ENCODE assay signal across 29 mouse cellular contexts in the genomic region with DNA sequence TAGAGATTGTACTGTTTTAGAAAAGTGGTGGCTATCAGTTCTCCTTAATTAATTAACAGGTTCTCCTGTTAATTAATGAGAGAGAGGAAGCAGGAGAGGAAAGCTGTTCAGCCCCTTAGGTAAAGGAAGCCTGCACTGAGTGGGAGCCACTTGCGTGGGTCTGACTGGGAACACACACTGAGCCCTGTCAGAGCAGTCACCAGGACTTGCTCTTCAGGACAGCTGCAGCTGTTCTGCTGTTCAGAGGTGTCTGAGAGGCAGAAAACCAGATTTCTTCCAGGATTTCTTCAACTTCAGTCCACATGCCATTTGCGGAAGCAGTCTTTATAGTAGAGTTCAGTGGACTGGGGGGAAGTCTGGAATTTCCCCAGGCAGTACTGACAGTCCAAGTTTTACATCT. TPM values are rescaled to one million over a fixed set of nuclear protein-coding genes. Genes with fewer than 3 reads are reported as not detected.
DNase-seq lines count a peak whose midpoint lies in the region; ATAC-seq and TF ChIP-seq lines count a peak whose summit lies in the region.
"Had no signal": no experiment of that assay in that cellular context is flagged by ENCODE, and none has a peak within 500 bp of the region (broad histone marks: within the 10 kb centered on the region; RNA-seq: fewer than 3 reads in every experiment).

No protein-coding gene starts in this region.

- no peaks in the 10 kb centered on the region for H3K36me3 ChIP-seq in heart, embryonic 15.5 days
- H3K36me3 ChIP-seq in kidney, postnatal 0 days (ENCODE audit: insufficient read depth, low read length), result no peaks in the 10 kb centered on the region
- H3K36me3 ChIP-seq: embryonic facial prominence, embryonic 12.5 days; forebrain, embryonic 10.5 days; forebrain, embryonic 15.5 days; hindbrain, embryonic 10.5 days; hindbrain, embryonic 15.5 days; limb, embryonic 13.5 days; neural tube, embryonic 15.5 days; stomach, embryonic 15.5 days had no signal

- no peak overlapping the region for H3K27ac ChIP-seq in heart, embryonic 15.5 days
- peak overlapping the region; percentile 47; the same call in 1 of the 2 replicates for H3K27ac ChIP-seq in kidney, postnatal 0 days
- H3K27ac ChIP-seq: embryonic facial prominence, embryonic 12.5 days; forebrain, embryonic 10.5 days; forebrain, embryonic 15.5 days; hindbrain, embryonic 10.5 days; hindbrain, embryonic 15.5 days; left cerebral cortex, adult 2 months; limb, embryonic 13.5 days; liver, embryonic 14.5 days; macrophage; neural tube, embryonic 15.5 days; stomach, embryonic 15.5 days had no signal

- ATAC-seq in heart, embryonic 15.5 days (replicated peaks; ENCODE audit: insufficient number of reproducible peaks, insufficient read depth, low FRiP score, low read depth), result no peak
- no peak for ATAC-seq in kidney, postnatal 0 days (replicated peaks; ENCODE audit: low FRiP score, low read depth)
- ATAC-seq: forebrain, embryonic 15.5 days; inflammation-experienced regulatory T-cells, adult 6 months; Patski had no signal

- no peaks in the 10 kb centered on the region for H3K27me3 ChIP-seq in heart, embryonic 15.5 days
- H3K27me3 ChIP-seq in kidney, postnatal 0 days (ENCODE audit: insufficient read depth, low read length), result no peaks in the 10 kb centered on the region
- H3K27me3 ChIP-seq: embryonic facial prominence, embryonic 12.5 days; forebrain, embryonic 15.5 days; hindbrain, embryonic 15.5 days; limb, embryonic 13.5 days; neural tube, embryonic 15.5 days; Patski; stomach, embryonic 15.5 days had no signal

- no peak overlapping the region for H3K4me3 ChIP-seq in heart, embryonic 15.5 days
- no peak overlapping the region for H3K4me3 ChIP-seq in kidney, postnatal 0 days (replicated peaks; ENCODE audit: low read depth, low read length)
- H3K4me3 ChIP-seq: embryonic facial prominence, embryonic 12.5 days; forebrain, embryonic 10.5 days; forebrain, embryonic 15.5 days; hindbrain, embryonic 10.5 days; hindbrain, embryonic 15.5 days; left cerebral cortex, adult 2 months; limb, embryonic 13.5 days; neural tube, embryonic 15.5 days; stomach, embryonic 15.5 days had no signal

- WGBS in heart, embryonic 15.5 days, result 63% methylated on average over 2 of the region's 2 CpGs
- 69% methylated on average over 2 of the region's 2 CpGs for WGBS in kidney, postnatal 0 days

- H3K4me1 ChIP-seq in heart, embryonic 15.5 days (replicated peaks), result peaks cover 30% of the 10 kb centered on the region
- H3K4me1 ChIP-seq in kidney, postnatal 0 days (replicated peaks; ENCODE audit: insufficient read depth, low read length), result no peaks in the 10 kb centered on the region
- H3K4me1 ChIP-seq: forebrain, embryonic 15.5 days; hindbrain, embryonic 15.5 days; neural tube, embryonic 15.5 days; stomach, embryonic 15.5 days had no signal

- no peaks in the 10 kb centered on the region for H3K9me3 ChIP-seq in heart, embryonic 15.5 days (replicated peaks)
- H3K9me3 ChIP-seq in kidney, postnatal 0 days (replicated peaks; ENCODE audit: low read length), result no peaks in the 10 kb centered on the region
- H3K9me3 ChIP-seq: embryonic facial prominence, embryonic 12.5 days; forebrain, embryonic 10.5 days; forebrain, embryonic 15.5 days; hindbrain, embryonic 10.5 days; hindbrain, embryonic 15.5 days; limb, embryonic 13.5 days; neural tube, embryonic 15.5 days; stomach, embryonic 15.5 days had no signal

- no peak for TF ChIP-seq CTCF in kidney, postnatal 0 days (IDR thresholded peaks at IDR 0.05; ENCODE audit: low read depth)

- intact Hi-C loops in heart, postnatal 14 days (cut with DNase I), result loop anchor here (5.0 kb wide), 1 partner anchor 40 kb away; no protein-coding TSS in a partner anchor
- intact Hi-C loops in heart, postnatal 25 days (cut with DNase I), result loop anchor here (5.0 kb wide), 1 partner anchor 40 kb away; no protein-coding TSS in a partner anchor

- peak overlapping the region; percentile 57 for H3K4me2 ChIP-seq in heart, embryonic 15.5 days
- no peak overlapping the region for H3K4me2 ChIP-seq in kidney, postnatal 0 days (ENCODE audit: low read length)
- H3K4me2 ChIP-seq: embryonic facial prominence, embryonic 12.5 days; forebrain, embryonic 15.5 days; hindbrain, embryonic 15.5 days; limb, embryonic 13.5 days; neural tube, embryonic 15.5 days; stomach, embryonic 15.5 days had no signal

- no peak overlapping the region for H3K9ac ChIP-seq in heart, embryonic 15.5 days
- no peak overlapping the region for H3K9ac ChIP-seq in kidney, postnatal 0 days (ENCODE audit: low read depth, low read length)
- H3K9ac ChIP-seq: embryonic facial prominence, embryonic 12.5 days; forebrain, embryonic 15.5 days; hindbrain, embryonic 15.5 days; limb, embryonic 13.5 days; liver, embryonic 14.5 days; neural tube, embryonic 15.5 days; stomach, embryonic 15.5 days had no signal

- DNase-seq in heart, adult 11 months, result peak; percentile 85
- DNase-seq in heart, postnatal 14 days, result no peak
- DNase-seq in heart, postnatal 25 days (ENCODE audit: low spot score), result no peak
- DNase-seq in kidney, postnatal 0 days (ENCODE audit: low spot score), result no peak
- DNase-seq in kidney, postnatal 4 days, result no peak
- peak; percentile 44 for DNase-seq in skeletal muscle tissue, adult 2 months (ENCODE audit: low read depth, low spot score)
- DNase-seq: adrenal gland, postnatal 10 days; cerebellum, adult 11 months; cerebellum, adult 9-10 months; cerebellum, postnatal 36 days; lung, adult 2 months; lung, postnatal 10 days; midbrain, embryonic 14.5 days; retina, postnatal 1 day; right cerebral cortex, postnatal 14 days had no signal

RNA-seq across cellular contexts. Expression of a gene that starts 2.9 kb away (rescaled TPM):
- 100 to 1,000 TPM; 140 to 151 TPM for total RNA-seq in heart, postnatal 14 days (2021)
- polyA plus RNA-seq in heart, embryonic 15.5 days (2015; fragmentation: Nextera tagmentation; extraction: Ambion mirVana), result 11.4 and 13.8 TPM in 2 replicates
- 100 to 1,000 TPM; 173 to 190 TPM for total RNA-seq in heart, postnatal 25 days (2021)
- polyA plus RNA-seq in kidney, postnatal 0 days (2015; fragmentation: Nextera tagmentation; extraction: Ambion mirVana), result 1.6 and 1.8 TPM in 2 replicates
- polyA plus RNA-seq: forebrain, embryonic 15.5 days; hindbrain, embryonic 10.5 days; hindbrain, embryonic 15.5 days; midbrain, embryonic 14.5 days had no signal

RNA-seq across cellular contexts. Expression of a gene that starts 24.2 kb away (rescaled TPM):
- total RNA-seq in heart, postnatal 14 days (2021), result 1 to 10 TPM; 1.3 to 1.9 TPM
- polyA plus RNA-seq in heart, embryonic 15.5 days (2015; fragmentation: Nextera tagmentation; extraction: Ambion mirVana), result 3.4 and 4.8 TPM in 2 replicates
- 1 to 10 TPM; 1.9 to 2.2 TPM for total RNA-seq in heart, postnatal 25 days (2021)
- polyA plus RNA-seq in kidney, postnatal 0 days (2015; fragmentation: Nextera tagmentation; extraction: Ambion mirVana), result 1.9 and 2.0 TPM in 2 replicates

RNA-seq across cellular contexts. Expression of a gene that starts 52.6 kb away (rescaled TPM):
- total RNA-seq in heart, postnatal 14 days (2021), result 10 to 100 TPM in 1 of 2 experiments, 1 to 10 TPM in 1; 8.6 to 12.1 TPM
- 4.7 and 12.7 TPM in 2 replicates for polyA plus RNA-seq in heart, embryonic 15.5 days (2015; fragmentation: Nextera tagmentation; extraction: Ambion mirVana)
- 1 to 10 TPM; 7.3 to 7.4 TPM for total RNA-seq in heart, postnatal 25 days (2021)
- 4.8 and 4.9 TPM in 2 replicates for polyA plus RNA-seq in kidney, postnatal 0 days (2015; fragmentation: Nextera tagmentation; extraction: Ambion mirVana)
- polyA plus RNA-seq: Patski had no signal

Comparison
In these comparisons a context has a peak if more than half of its experiments do, and no peak if none do; other contexts are left out.
1. DNase-seq: peak in heart, adult 11 months (single experiment) and skeletal muscle tissue, adult 2 months (single experiment); none in heart, postnatal 14 days (0 of 2), heart, postnatal 25 days (single experiment), kidney, postnatal 0 days (single experiment) and kidney, postnatal 4 days (0 of 2).